ENCODE assay signal across 18 mouse cellular contexts in the genomic region with DNA sequence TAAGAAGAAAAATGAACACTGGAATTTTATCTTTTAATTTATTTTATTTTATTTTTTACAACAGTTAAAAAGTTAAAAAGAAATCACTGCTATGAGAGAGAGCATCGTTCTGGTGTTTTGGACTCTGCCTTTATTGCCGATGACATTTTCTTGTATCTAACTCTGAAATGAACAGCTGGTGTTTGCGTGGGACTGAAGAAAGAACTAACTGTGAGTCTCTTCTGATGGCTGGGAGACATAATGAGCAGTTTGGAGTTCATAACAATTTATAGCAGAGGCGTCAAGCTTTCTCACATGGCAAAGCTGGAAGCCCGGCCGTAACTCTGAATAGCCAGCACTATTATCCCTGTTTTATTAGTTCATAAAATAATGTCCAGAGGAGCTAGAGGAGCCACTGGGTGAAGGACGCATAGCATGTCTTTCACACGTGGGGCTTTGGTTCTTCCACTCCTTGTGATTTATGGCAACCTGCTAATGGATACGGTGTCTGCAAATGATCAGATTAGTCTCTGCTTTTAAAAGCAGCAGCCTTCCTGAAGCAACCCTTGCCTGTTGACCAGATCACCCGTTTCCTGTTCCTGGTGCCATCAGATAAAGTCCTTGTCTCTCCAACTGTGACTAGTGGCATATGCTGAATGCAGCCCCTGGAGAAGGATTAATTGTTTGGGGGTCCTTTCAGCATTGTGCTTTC. TPM values are rescaled to one million over a fixed set of nuclear protein-coding genes. Genes with fewer than 3 reads are reported as not detected.
DNase-seq lines count a peak whose midpoint lies in the region; ATAC-seq and TF ChIP-seq lines count a peak whose summit lies in the region.
"Had no signal": no experiment of that assay in that cellular context is flagged by ENCODE, and none has a peak within 500 bp of the region (broad histone marks: within the 10 kb centered on the region; RNA-seq: fewer than 3 reads in every experiment).

No protein-coding gene starts in this region.

- H3K9me3 ChIP-seq in midbrain, embryonic 13.5 days = no peaks in the 10 kb centered on the region
- H3K9me3 ChIP-seq: embryonic facial prominence, embryonic 15.5 days; kidney, embryonic 15.5 days; limb, embryonic 15.5 days had no signal

- H3K4me1 ChIP-seq in midbrain, embryonic 13.5 days (replicated peaks) = peaks cover 6% of the 10 kb centered on the region; the same call in 1 of the 2 replicates
- H3K4me1 ChIP-seq: embryonic facial prominence, embryonic 15.5 days had no signal

- no peak for ATAC-seq in midbrain, embryonic 13.5 days
- ATAC-seq: hindbrain, postnatal 0 days had no signal

- WGBS in midbrain, embryonic 13.5 days = 81% methylated on average over 10 of the region's 10 CpGs

- DNase-seq in adrenal gland, postnatal 14 days = peak; percentile 7
- no peak for DNase-seq in adrenal gland, postnatal 10 days
- DNase-seq in layer of hippocampus, adult 2 months (ENCODE audit: low spot score in 2 of 2) = peak; percentile 36 to 66
- no peak for DNase-seq in layer of hippocampus, adult 9-10 months (ENCODE audit: low spot score)
- DNase-seq in MN1 (ENCODE audit: low spot score) = peak; percentile 95
- DNase-seq in left cerebral cortex, postnatal 25 days (ENCODE audit: low spot score in 2 of 2) = peak; percentile 49 to 66
- DNase-seq in kidney, postnatal 4 days = no peak
- DNase-seq: B cell, adult 2 months; lung, adult 2 months had no signal

- no peak overlapping the region for H3K4me3 ChIP-seq in layer of hippocampus, adult 2 months
- no peak overlapping the region for H3K4me3 ChIP-seq in midbrain, embryonic 13.5 days (replicated peaks)
- H3K4me3 ChIP-seq: embryonic facial prominence, embryonic 15.5 days; kidney, embryonic 15.5 days; limb, embryonic 15.5 days; megakaryocyte, embryonic 14.5 days had no signal

- H3K9ac ChIP-seq in midbrain, embryonic 13.5 days (replicated peaks) = no peak overlapping the region
- H3K9ac ChIP-seq: embryonic facial prominence, embryonic 15.5 days; kidney, embryonic 15.5 days; limb, embryonic 15.5 days had no signal

- H3K4me2 ChIP-seq in midbrain, embryonic 13.5 days (replicated peaks) = no peak overlapping the region
- H3K4me2 ChIP-seq: embryonic facial prominence, embryonic 15.5 days; kidney, embryonic 15.5 days; limb, embryonic 15.5 days had no signal

- H3K27ac ChIP-seq in layer of hippocampus, adult 2 months = peak overlapping the region; percentile 91
- H3K27ac ChIP-seq in midbrain, embryonic 13.5 days = no peak overlapping the region
- H3K27ac ChIP-seq: hindbrain, postnatal 0 days; limb, embryonic 15.5 days had no signal

- TF ChIP-seq CTCF in layer of hippocampus, adult 2 months (conservative IDR thresholded peaks at IDR 0.05) = no peak

- no peaks in the 10 kb centered on the region for H3K36me3 ChIP-seq in midbrain, embryonic 13.5 days
- H3K36me3 ChIP-seq: embryonic facial prominence, embryonic 15.5 days; kidney, embryonic 15.5 days; limb, embryonic 15.5 days had no signal

- intact Hi-C loops in left cerebral cortex, postnatal 25 days (cut with DNase I) = no loop called here

- H3K27me3 ChIP-seq in midbrain, embryonic 13.5 days = no peaks in the 10 kb centered on the region
- H3K27me3 ChIP-seq: embryonic facial prominence, embryonic 15.5 days; kidney, embryonic 15.5 days; limb, embryonic 15.5 days had no signal

RNA-seq across cellular contexts. Expression of gene Slc26a4, which starts 26.4 kb away (rescaled TPM):
- total RNA-seq in adrenal gland, postnatal 14 days (2021) = 4.0 and 4.6 TPM in 2 replicates
- total RNA-seq in adrenal gland, postnatal 10 days (2021) = 1 to 10 TPM; 2.8 to 3.5 TPM
- total RNA-seq in layer of hippocampus, adult 2 months (2021) = 10 to 100 TPM; 10.5 to 11.3 TPM
- 1 to 10 TPM; 2.1 to 2.5 TPM for total RNA-seq in left cerebral cortex, postnatal 25 days (2021)
- 0.05 TPM in 1 of 2 replicates, not detected in the other for polyA plus RNA-seq in midbrain, embryonic 13.5 days (2015; fragmentation: Nextera tagmentation; extraction: Ambion mirVana)
- total RNA-seq: ES-E14; gastrocnemius, adult 18-20 months; hindbrain, postnatal 0 days had no signal
- polyA plus RNA-seq: limb, embryonic 15.5 days; spleen, adult 2 months had no signal

RNA-seq across cellular contexts. Expression of gene Cbll1, which starts 33.9 kb away (rescaled TPM):
- total RNA-seq in adrenal gland, postnatal 14 days (2021) = 15.9 and 17.0 TPM in 2 replicates
- total RNA-seq in adrenal gland, postnatal 10 days (2021) = 10 to 100 TPM; 15.0 to 15.1 TPM
- total RNA-seq in layer of hippocampus, adult 2 months (2021) = 10 to 100 TPM; 23.7 to 27.1 TPM
- 10 to 100 TPM; 23.3 to 24.5 TPM for total RNA-seq in left cerebral cortex, postnatal 25 days (2021)
- polyA plus RNA-seq in midbrain, embryonic 13.5 days (2015; fragmentation: Nextera tagmentation; extraction: Ambion mirVana) = 18.7 and 19.5 TPM in 2 replicates

Comparison
In these comparisons a context has a peak if more than half of its experiments do, and no peak if none do; other contexts are left out.
1. DNase-seq: peak in adrenal gland, postnatal 14 days (single experiment), layer of hippocampus, adult 2 months (2 of 2), MN1 (single experiment) and left cerebral cortex, postnatal 25 days (2 of 2); none in adrenal gland, postnatal 10 days (single experiment), layer of hippocampus, adult 9-10 months (single experiment) and kidney, postnatal 4 days (0 of 2).